Mouse (Mus musculus): ENCODE measurements around the gene Hoxa13.
A peak's percentile ranks its signal among the peaks of the same experiment; 100 is the strongest.

The Hoxa13 gene

DNA sequence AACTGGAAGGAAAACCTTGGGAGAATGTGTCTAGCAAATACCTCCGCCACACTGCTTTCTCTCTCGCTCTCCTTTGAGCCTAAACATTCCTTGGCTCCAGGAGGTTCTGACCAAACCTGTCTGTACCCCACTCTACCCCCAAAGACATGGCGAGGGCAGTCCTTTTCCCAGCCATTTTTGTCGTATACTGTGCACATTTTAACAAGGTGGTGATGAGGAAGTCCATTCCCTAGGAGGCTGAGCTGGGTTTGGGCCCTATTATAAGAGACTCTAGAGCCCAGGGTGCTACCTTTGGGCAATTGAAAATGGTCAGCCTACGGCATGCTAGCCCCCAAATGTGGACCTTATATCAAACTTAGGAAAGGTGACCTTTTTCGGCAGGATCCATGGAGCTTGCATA lies 24.8 kb downstream of the Hoxa13 start:
- DNase-seq (ENCODE audit: low spot score), result no peak

- no peak for DNase-seq (ENCODE audit: low spot score)
Observed at GRCm38 (mm10) chr6:52235267-52235666, 25.4 kb downstream of the Hoxa13 start.

GRCm38 (mm10) chr6:52234428-52235140 lies 26.1 kb downstream of the Hoxa13 start:
- peak; percentile 31 for DNase-seq (ENCODE audit: low spot score)

- peak; percentile 62 for DNase-seq (ENCODE audit: low spot score)
Observed at GRCm38 (mm10) chr6:52233546-52234427, 26.9 kb downstream of the Hoxa13 start.

GRCm38 (mm10) chr6:52232984-52233545 lies 27.6 kb downstream of the Hoxa13 start:
- DNase-seq (ENCODE audit: low spot score), result peak; percentile 9

GRCm38 (mm10) chr6:52232568-52232965 lies 28.1 kb downstream of the Hoxa13 start:
- peak; percentile 13 for DNase-seq (ENCODE audit: low spot score)

- no peak for DNase-seq (ENCODE audit: low spot score)
Observed at GRCm38 (mm10) chr6:52231885-52232567, 28.7 kb downstream of the Hoxa13 start.

- no peak for DNase-seq (ENCODE audit: low spot score)
Observed at GRCm38 (mm10) chr6:52230516-52231165, 30.0 kb downstream of the Hoxa13 start, which contains the start of gene Hoxa9. Hoxa9 (minus strand) TSS chr6:52231089.

GRCm38 (mm10) chr6:52229558-52230416 lies 30.9 kb downstream of the Hoxa13 start:
- no peak for DNase-seq (ENCODE audit: low spot score)

- DNase-seq (ENCODE audit: low spot score), result no peak
Observed at GRCm38 (mm10) chr6:52228475-52229465, 31.9 kb downstream of the Hoxa13 start.

GRCm38 (mm10) chr6:52227470-52228222 lies 33.0 kb downstream of the Hoxa13 start:
- DNase-seq (ENCODE audit: low spot score), result no peak

GRCm38 (mm10) chr6:52226569-52227257 lies 34.0 kb downstream of the Hoxa13 start:
- no peak for DNase-seq (ENCODE audit: low spot score)

DNA sequence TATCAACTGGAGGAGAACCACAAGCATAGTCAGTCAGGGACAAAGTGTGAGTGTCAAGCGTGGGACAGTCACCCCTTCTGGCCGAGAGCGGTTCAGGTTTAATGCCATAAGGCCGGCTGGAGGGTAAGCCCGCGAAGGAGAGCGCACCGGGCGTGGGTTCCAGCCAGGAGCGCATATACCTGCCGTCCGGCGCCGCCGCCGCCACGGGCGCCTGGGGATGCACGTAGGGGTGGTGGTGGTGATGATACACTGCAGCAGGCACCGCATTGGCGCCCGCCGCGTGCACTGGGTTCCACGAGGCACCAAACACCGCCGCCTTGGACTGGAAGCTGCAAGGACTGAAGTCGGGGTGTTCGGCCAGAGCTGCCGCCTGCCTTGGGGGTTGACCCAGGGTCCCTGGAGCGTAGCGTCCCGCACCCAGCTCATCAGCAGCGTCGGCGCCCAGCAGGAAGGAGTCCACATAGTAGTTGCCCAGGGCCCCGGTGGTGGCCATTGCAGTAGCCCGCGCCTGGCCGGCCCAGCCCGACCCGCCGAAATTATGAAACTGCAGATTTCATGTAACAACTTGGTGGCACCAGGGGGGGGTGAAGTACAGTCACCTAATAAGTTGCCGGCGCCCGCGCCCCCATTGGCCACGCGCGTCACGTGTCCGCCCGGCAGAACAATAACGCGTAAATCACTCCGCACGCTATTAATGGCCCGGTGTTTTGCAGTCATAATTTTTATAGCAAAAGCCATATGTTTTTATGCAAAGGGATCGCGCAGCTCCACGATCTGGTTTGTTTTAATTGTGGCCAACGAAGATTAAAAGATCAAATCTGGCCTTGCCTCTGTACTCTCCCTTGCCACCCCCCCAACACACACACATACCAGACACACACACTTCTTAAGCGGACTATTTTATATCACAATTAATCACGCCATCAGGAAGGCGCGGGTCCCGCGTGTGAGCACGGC lies 34.8 kb downstream of the Hoxa13 start:
- no peak for DNase-seq (ENCODE audit: low spot score)

DNA sequence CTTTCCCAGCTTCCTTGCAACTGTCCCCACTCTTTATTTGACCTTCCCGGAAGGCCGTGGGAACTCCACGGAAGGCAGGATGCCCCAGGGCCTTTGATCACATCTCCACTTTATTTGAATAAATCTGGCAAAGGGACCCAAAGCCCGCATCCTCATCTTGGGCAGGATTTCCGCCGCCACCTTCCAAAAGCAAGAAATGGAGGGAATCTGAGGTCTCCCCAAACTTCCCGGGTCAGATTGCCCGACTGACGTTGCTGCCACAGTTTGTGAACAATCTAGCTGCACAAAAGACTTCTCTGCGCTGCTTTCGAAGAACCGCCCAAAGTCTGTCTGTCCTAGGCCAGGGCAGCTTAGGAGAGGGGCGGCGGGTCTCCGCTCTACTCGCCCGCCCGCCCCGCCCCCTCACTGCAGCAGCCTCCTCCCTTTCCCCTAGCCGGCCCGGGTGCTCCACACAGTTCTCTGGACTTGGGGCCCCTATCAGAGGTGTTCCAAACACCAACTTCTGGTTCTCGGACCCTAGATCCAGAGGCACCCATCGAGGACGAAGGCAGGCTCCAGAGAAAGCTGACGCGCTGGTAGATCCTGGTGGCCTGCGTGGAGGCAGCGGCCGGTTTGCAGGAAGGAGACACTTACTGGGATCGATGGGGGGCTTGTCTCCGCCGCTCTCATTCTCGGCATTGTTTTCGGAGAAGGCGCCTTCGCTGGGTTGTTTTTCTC lies 35.6 kb downstream of the Hoxa13 start:
- no peak for DNase-seq (ENCODE audit: low spot score)

DNA sequence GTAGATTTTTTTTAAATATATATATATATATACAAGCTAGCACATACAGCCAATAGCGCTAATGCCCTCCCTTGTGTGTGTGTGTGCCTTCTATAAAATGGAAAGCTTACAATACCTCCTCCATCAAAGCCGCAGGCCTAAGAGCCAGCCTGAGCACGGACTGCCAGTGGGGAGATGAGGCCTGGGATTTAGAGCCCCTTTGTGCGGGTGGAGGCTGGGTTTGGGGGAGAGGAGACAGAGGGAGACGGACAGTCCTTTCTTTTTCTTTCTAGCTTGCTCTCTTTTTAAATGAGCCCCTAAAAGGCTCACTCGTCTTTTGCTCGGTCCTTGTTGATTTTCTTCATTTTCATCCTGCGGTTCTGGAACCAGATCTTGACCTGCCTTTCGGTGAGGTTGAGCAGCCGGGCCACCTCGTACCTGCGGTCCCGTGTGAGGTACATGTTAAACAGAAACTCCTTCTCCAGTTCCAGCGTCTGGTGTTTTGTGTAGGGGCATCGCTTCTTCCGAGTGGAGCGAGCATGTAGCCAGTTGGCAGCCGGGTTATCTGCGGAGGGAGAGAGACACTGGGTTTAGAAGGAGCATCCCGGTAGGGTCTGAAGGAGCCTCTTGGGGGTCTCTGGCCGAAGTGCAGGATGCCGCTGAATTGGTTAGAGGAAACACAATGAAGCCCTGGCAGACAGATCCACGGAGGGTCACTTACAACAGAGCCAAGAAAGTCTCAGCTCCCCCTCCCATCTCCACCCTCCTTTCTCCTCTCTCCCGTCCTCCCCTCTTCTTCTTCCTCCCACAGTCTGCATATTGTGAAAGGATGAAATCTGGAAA lies 36.5 kb downstream of the Hoxa13 start:
- no peak for DNase-seq (ENCODE audit: low spot score)
